Mouse (Mus musculus) stomach, embryonic 14.5 days (tissue): Measurements from ENCODE around the gene Lcat. TPM values are rescaled to one million over a fixed set of nuclear protein-coding genes. Genes with fewer than 3 reads are reported as not detected.
"Not testable (repeated sequence)": the region's sequence is repeated elsewhere in the genome, so short reads cannot be mapped to it uniquely, and the experiment has no call there.

Experiments used
- ATAC-seq: fragments of 200-750 bp; cut with Nextera tagmentation; 2 replicates; pipeline ENCODE4 v1.8.0; 2017; ENCODE audit warnings: low read depth, moderate TSS enrichment; ENCODE audit not compliant: insufficient number of reproducible peaks, insufficient read depth, low FRiP score
- H3K27ac ChIP-seq: fragments of 300-500 bp; sonication (generic); 2 replicates; pipeline ENCODE4 v1.5.1; 2014; ENCODE audit warnings: mild to moderate bottlenecking, low read length, moderate library complexity, mixed read lengths
- H3K27me3 ChIP-seq: fragments of 300-500 bp; sonication (generic); 2 replicates; pipeline ENCODE4 v1.6.1; 2014; ENCODE audit warnings: low read length, control low read depth, mixed read lengths; ENCODE audit not compliant: control insufficient read depth, insufficient read depth
- H3K36me3 ChIP-seq: fragments of 300-500 bp; sonication (generic); 2 replicates; pipeline ENCODE4 v1.6.1; 2014; ENCODE audit warnings: mild to moderate bottlenecking, control low read depth, low read length, moderate library complexity, mixed read lengths; ENCODE audit not compliant: control insufficient read depth, insufficient read depth
- H3K4me1 ChIP-seq: fragments of 300-500 bp; sonication (generic); 2 replicates; pipeline ENCODE4 v1.6.1; 2014; ENCODE audit warnings: low read length, control low read depth, mixed read lengths; ENCODE audit not compliant: control insufficient read depth, insufficient read depth
- H3K4me2 ChIP-seq: fragments of 300-500 bp; sonication (generic); replicated peaks from 2 replicates; pipeline ENCODE4 v1.6.1; 2014; ENCODE audit warnings: low read depth, low read length, control low read depth
- H3K4me3 ChIP-seq: fragments of 300-500 bp; sonication (generic); 2 replicates; pipeline ENCODE4 v1.5.1; 2014; ENCODE audit warnings: low read depth, low read length, control low read depth
- H3K9ac ChIP-seq: fragments of 300-500 bp; sonication (generic); replicated peaks from 2 replicates; pipeline ENCODE4 v1.6.1; 2014; ENCODE audit warnings: low read depth, mild to moderate bottlenecking, control low read depth, low read length, moderate library complexity, mixed read lengths
- H3K9me3 ChIP-seq: fragments of 300-500 bp; sonication (generic); 2 replicates; pipeline ENCODE4 v1.6.1; 2016; ENCODE audit warnings: low read depth, low read length, control low read depth; ENCODE audit not compliant: control insufficient read depth
- WGBS: fragments of 180-500 bp; shearing (Covaris S2); extraction: QIAGEN DNeasy Blood & Tissue Kit; methylation state at CpG from one replicate; pipeline ENCODE4 v1.1.7; 2014; 5-methylcytosine and 5-hydroxymethylcytosine counted together
- polyA plus RNA-seq: library from polyadenylated mRNA; unstranded; fragments of >200 nt; fragmentation: Nextera tagmentation; extraction: Ambion mirVana; gene quantifications from 2 replicates; pipeline ENCODE4 v1.2.1, GENCODE M21; 2014

The Lcat gene
- 1.6 and 2.1 TPM in 2 replicates for polyA plus RNA-seq

- 89% methylated on average over 8 of the region's 8 CpGs for WGBS
- Histone ChIP-seq H3K4me1 (no peaks in the 10 kb centered on the region), H3K4me2 (no peak within 1 kb of the TSS), H3K9ac (no peak within 1 kb of the TSS), H3K4me3 (no peak within 1 kb of the TSS), H3K9me3 (no peaks in the 10 kb centered on the region), H3K27ac (no peak within 1 kb of the TSS), H3K27me3 (no peaks in the 10 kb centered on the region), H3K36me3 (peaks cover 52% of the 10 kb centered on the region)
- ATAC-seq = no peak
These were observed at the start of gene Lcat for GRCm38 (mm10) chr8:105943321-105943739. Gene Lcat, minus strand, starts transcription at chr8:105943382.

GRCm38 (mm10) chr8:105992499-105992898, 49.3 kb upstream of the Lcat start:
- H3K4me1 ChIP-seq = 0 out of 2 replicates have a peak, but pooled peaks cover 5% of the 10 kb centered on the region
- H3K4me2 ChIP-seq = no peak overlapping the region
- no peaks in the 10 kb centered on the region for H3K9me3 ChIP-seq
- ATAC-seq = no peak
- H3K27me3 ChIP-seq = no peaks in the 10 kb centered on the region
- H3K9ac ChIP-seq = no peak overlapping the region
- no peak overlapping the region for H3K27ac ChIP-seq
- 44% methylated on average over 5 of the region's 5 CpGs for WGBS
- H3K4me3 ChIP-seq = no peak overlapping the region
- H3K36me3 ChIP-seq = no peaks in the 10 kb centered on the region

- H3K4me2 ChIP-seq = no peak overlapping the region
- ATAC-seq = no peak
- H3K4me3 ChIP-seq = no peak overlapping the region
- H3K27ac ChIP-seq = no peak overlapping the region
- H3K9me3 ChIP-seq = no peaks in the 10 kb centered on the region
- H3K9ac ChIP-seq = no peak overlapping the region
- H3K27me3 ChIP-seq = no peaks in the 10 kb centered on the region
- no peaks in the 10 kb centered on the region for H3K36me3 ChIP-seq
- H3K4me1 ChIP-seq = 0 out of 2 replicates have a peak, but pooled peaks cover 5% of the 10 kb centered on the region
- 95% methylated on average over 2 of the region's 2 CpGs for WGBS
These were observed 48.4 kb upstream of the Lcat start for GRCm38 (mm10) chr8:105991546-105991945.

DNA sequence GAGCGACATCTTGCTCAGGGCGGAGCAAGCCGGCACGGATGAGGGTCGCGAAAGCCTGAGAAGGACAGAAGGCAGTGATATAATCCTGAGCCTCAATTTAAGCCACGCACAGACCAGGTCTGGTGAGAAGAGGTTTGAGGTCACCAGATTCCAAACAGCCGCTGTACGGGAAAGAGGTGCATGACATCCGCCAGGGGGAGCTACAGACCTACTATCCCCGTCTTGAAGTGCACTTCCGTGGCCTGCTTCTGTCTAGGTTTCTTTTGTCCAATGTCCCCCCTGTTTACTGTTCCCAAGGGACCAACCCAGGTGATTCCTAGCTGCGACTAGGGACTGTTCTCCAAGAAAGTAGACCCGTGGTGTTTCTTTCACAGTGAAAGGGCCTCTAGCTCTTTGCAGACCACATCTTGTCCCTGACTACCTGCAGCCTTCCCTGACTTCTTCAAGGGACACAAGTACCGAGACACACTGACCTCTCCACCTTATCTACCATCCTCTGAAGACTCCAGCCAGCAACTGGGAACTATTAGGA, 47.7 kb upstream of the Lcat start, which contains the start of gene Dus2:
Gene Dus2, plus strand, starts transcription at position 482 of the 532 bp plus-strand sequence.
- peak; percentile 58; the same call in 1 of the 2 replicates for ATAC-seq
- H3K27ac ChIP-seq = no peak within 1 kb of the TSS
- 0 out of 2 replicates have a peak within 1 kb of the TSS, but pooled peaks have one; percentile 14 for H3K4me2 ChIP-seq
- no peak within 1 kb of the TSS for H3K9ac ChIP-seq
- H3K4me1 ChIP-seq = 0 out of 2 replicates have a peak, but pooled peaks cover 5% of the 10 kb centered on the region
- WGBS = 9% methylated on average over 15 of the region's 15 CpGs
- H3K4me3 ChIP-seq = no peak within 1 kb of the TSS
- no peaks in the 10 kb centered on the region for H3K36me3 ChIP-seq
- H3K27me3 ChIP-seq = no peaks in the 10 kb centered on the region
- no peaks in the 10 kb centered on the region for H3K9me3 ChIP-seq

DNA sequence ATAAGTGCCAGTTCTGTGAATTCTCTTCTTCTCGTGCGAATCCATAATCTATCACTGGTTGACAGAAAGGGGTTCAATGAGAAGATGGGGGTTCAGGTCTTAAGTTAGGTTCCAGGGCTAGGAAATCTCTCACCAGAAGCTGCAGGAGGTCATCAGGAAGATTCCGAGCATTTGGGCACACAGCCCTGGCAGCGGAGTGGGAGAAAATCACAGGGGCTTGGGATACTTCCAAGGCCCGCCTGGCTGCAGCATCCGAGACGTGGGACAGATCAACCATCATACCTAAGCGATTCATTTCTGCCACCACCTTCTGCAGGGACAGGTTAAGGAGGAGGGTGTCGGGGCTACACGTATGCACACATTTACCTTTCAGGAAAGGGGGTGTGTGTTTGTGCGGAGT, 45.4 kb upstream of the Lcat start:
- no peaks in the 10 kb centered on the region for H3K36me3 ChIP-seq
- no peak overlapping the region for H3K27ac ChIP-seq
- 86% methylated on average over 11 of the region's 11 CpGs for WGBS
- no peak overlapping the region for H3K4me3 ChIP-seq
- H3K4me2 ChIP-seq = no peak overlapping the region
- no peaks in the 10 kb centered on the region for H3K27me3 ChIP-seq
- H3K4me1 ChIP-seq = 0 out of 2 replicates have a peak, but pooled peaks cover 5% of the 10 kb centered on the region
- H3K9ac ChIP-seq = no peak overlapping the region
- no peaks in the 10 kb centered on the region for H3K9me3 ChIP-seq
- no peak for ATAC-seq

DNA sequence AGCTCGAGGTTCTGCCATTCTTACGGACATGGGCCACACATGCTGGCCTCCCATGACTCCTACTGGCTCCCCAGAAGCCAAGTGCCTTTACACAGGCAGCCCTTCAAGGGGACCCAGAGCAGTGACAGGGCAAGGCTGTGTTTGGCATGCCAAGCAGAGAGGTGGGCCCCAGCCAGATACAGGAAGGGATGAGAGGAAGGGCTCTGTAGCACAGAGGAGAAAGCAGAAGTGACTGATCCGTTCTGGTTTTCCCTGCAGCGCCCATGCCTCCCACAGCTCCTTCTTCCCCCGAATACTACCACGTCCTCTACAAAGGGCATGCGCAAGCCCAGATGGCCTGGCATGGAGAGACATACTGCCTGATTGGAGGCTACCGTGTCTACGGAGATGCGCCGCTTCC, 40.2 kb upstream of the Lcat start:
- H3K4me1 ChIP-seq, H3K9ac ChIP-seq, H3K4me2 ChIP-seq, H3K4me3 ChIP-seq, H3K36me3 ChIP-seq, H3K27me3 ChIP-seq, ATAC-seq, H3K27ac ChIP-seq, H3K9me3 ChIP-seq: not testable (repeated sequence)
- WGBS = 76% methylated on average over 11 of the region's 11 CpGs

DNA sequence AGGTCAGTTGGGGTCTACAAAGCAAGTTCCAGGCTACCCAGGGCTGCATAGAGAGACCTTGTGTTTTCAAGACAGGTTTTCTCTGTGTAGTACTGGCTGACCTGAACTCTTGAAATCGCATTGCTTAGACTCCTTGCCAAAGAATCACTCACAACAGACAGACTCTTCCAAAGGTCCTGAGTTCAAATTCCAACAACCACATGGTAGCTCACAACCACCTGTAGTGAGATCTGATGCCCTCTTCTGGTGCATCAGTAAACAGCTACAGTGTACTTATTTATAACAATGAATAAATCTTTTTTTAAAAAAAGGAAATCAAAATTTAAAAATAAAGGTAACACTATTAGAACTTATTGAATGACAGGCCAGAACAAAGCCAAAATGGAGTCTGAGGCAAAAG, 38.0 kb upstream of the Lcat start:
- no peak overlapping the region for H3K4me2 ChIP-seq
- no peaks in the 10 kb centered on the region for H3K9me3 ChIP-seq
- no peak for ATAC-seq
- no peaks in the 10 kb centered on the region for H3K4me1 ChIP-seq
- no peak overlapping the region for H3K27ac ChIP-seq
- H3K36me3 ChIP-seq = no peaks in the 10 kb centered on the region
- no peak overlapping the region for H3K9ac ChIP-seq
- H3K4me3 ChIP-seq = no peak overlapping the region
- 95% methylated on average over 1 of the region's 1 CpGs for WGBS
- H3K27me3 ChIP-seq = no peaks in the 10 kb centered on the region

DNA sequence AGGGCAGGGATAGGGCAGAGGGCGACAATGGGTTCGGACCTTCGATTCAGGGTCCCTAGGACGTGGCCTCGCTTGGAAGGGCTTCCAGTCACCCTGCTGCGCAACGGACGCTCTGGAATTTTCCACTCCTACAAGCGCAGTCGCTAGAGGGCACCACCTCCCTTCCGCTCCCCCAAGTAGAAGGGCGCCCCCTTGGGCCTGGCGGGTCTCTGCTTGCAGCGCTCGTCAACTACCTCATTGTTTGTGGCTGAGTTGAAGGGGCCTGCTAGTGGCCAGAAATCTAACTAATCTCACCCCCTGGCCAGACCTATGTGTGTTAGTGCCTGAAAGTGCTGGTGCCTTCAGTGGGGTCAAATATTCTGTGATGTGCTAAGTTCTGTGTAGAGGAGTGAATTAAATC, 36.1 kb upstream of the Lcat start, which contains the start of gene Dpep3:
Gene Dpep3, minus strand, starts transcription at position 105 of the 400 bp plus-strand sequence.
- no peak within 1 kb of the TSS for H3K4me2 ChIP-seq
- WGBS = 91% methylated on average over 15 of the region's 15 CpGs
- no peaks in the 10 kb centered on the region for H3K9me3 ChIP-seq
- no peak for ATAC-seq
- no peaks in the 10 kb centered on the region for H3K27me3 ChIP-seq
- no peak within 1 kb of the TSS for H3K9ac ChIP-seq
- no peak within 1 kb of the TSS for H3K27ac ChIP-seq
- no peaks in the 10 kb centered on the region for H3K36me3 ChIP-seq
- no peak within 1 kb of the TSS for H3K4me3 ChIP-seq
- H3K4me1 ChIP-seq = no peaks in the 10 kb centered on the region

GRCm38 (mm10) chr8:105975363-105975762, 32.2 kb upstream of the Lcat start:
- Histone ChIP-seq H3K36me3 (no peaks in the 10 kb centered on the region), H3K4me3 (no peak overlapping the region), H3K9me3 (no peaks in the 10 kb centered on the region), H3K9ac (no peak overlapping the region), H3K4me1 (no peaks in the 10 kb centered on the region), H3K4me2 (no peak overlapping the region), H3K27ac (no peak overlapping the region), H3K27me3 (no peaks in the 10 kb centered on the region)
- ATAC-seq = no peak
- 75% methylated on average over 7 of the region's 7 CpGs for WGBS
